ENCODE assay signal across 14 mouse cellular contexts in the genomic region with DNA sequence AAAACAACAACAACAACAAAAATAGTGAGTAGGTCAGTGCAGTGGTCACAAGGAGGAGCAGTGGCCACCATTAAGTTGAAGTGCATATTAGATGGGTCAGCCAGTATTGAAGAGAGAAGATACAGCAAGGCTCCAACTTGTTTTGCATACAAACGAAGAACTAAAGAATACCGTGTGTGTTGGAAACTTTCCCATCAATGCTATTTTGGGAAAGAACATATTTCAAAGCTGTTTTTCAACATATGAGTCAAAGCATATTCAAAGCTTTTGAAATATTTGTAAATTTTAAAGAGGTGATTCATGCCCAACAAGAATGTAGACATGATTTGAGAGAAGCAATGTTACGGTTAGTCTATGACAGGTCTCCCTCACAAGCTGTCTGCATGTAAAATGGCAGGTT.
"Had no signal": no experiment of that assay in that cellular context is flagged by ENCODE, and none has a peak within 500 bp of the region (broad histone marks: within the 10 kb centered on the region; RNA-seq: fewer than 3 reads in every experiment).

No protein-coding gene starts in this region.

- H3K4me3 ChIP-seq: midbrain, embryonic 10.5 days; midbrain, embryonic 12.5 days; neural tube, embryonic 12.5 days; stomach, embryonic 15.5 days had no signal

- H3K27ac ChIP-seq: midbrain, embryonic 10.5 days; midbrain, embryonic 12.5 days; neural tube, embryonic 12.5 days; stomach, embryonic 15.5 days; stomach, postnatal 0 days had no signal

- DNase-seq: liver, postnatal 0 days; lung, embryonic 14.5 days; lung, postnatal 10 days; lung, postnatal 4 days; midbrain, embryonic 14.5 days; right cerebral cortex, postnatal 14 days; thymus, adult 2 months; thymus, postnatal 25 days; thymus, postnatal 4 days had no signal
